Mouse (Mus musculus): ENCODE results near the gene Foxp1. TPM values are rescaled to one million over a fixed set of nuclear protein-coding genes. Genes with fewer than 3 reads are reported as not detected.

Gene Foxp1
- total and polyA plus RNA-seq, 3 experiments: 16.1 to 42.0 TPM; not detected in 1

GRCm38 (mm10) chr6:99401211-99401610, 121.3 kb downstream of the Foxp1 start:
- Histone ChIP-seq H3K27ac (ENCODE audit: control insufficient read depth, low read depth, low read length) (no peak overlapping the region), H3K4me3 (ENCODE audit: control insufficient read depth in 1 of 2, insufficient read depth in 1 of 2, low read depth in 2 of 2, low read length in 2 of 2) (no peak overlapping the region), H3K36me3 (ENCODE audit: control insufficient read depth in 1 of 2, insufficient read depth in 2 of 2, low read length in 2 of 2) (peaks cover 0 to 12% of the 10 kb centered on the region in 2 experiments; a peak in 2 of 4 replicates)

GRCm38 (mm10) chr6:99395745-99396144, 126.8 kb downstream of the Foxp1 start:
- Histone ChIP-seq H3K27me3 (ENCODE audit: control insufficient read depth in 1 of 2, insufficient read depth in 2 of 2, low read length in 2 of 2) (no peaks in the 10 kb centered on the region), H3K9ac (ENCODE audit: control insufficient read depth, low read depth, low read length, poor library complexity, severe bottlenecking) (no peak overlapping the region), H3K36me3 (ENCODE audit: control insufficient read depth in 1 of 2, insufficient read depth in 2 of 2, low read length in 2 of 2) (no peaks in the 10 kb centered on the region), H3K27ac (ENCODE audit: control insufficient read depth, low read depth, low read length) (no peak overlapping the region), H3K79me2 (ENCODE audit: control insufficient read depth, insufficient read depth, low read length, poor library complexity) (no peaks in the 10 kb centered on the region), H3K4me1 (ENCODE audit: control insufficient read depth in 1 of 2, insufficient read depth in 2 of 2, low read length in 2 of 2) (no peaks in the 10 kb centered on the region), H3K4me3 (ENCODE audit: control insufficient read depth in 1 of 2, insufficient read depth in 1 of 2, low read depth in 2 of 2, low read length in 2 of 2) (no peak overlapping the region), H3K9me3 (replicated peaks; ENCODE audit: insufficient read depth, low read length) (no peaks in the 10 kb centered on the region)
- no peak for DNase-seq (ENCODE audit: low read depth, low spot score)
- TF ChIP-seq ETS1 (IDR thresholded peaks at IDR 0.05; ENCODE audit: low read depth, low read length): no peak
- TF ChIP-seq MYB (IDR thresholded peaks at IDR 0.05; ENCODE audit: low read depth, low read length): no peak
- TF ChIP-seq ZMIZ1 (IDR thresholded peaks at IDR 0.05; ENCODE audit: low read depth, low read length): no peak
- no peak for TF ChIP-seq RAD21 (IDR thresholded peaks at IDR 0.05; ENCODE audit: low read depth, low read length)
- no peak for TF ChIP-seq POLR2A (IDR thresholded peaks at IDR 0.05; ENCODE audit: control insufficient read depth in 1 of 2, insufficient read depth in 1 of 2, low read depth in 1 of 2, low read length in 2 of 2, poor library complexity in 1 of 2)
- no peak for TF ChIP-seq RCOR1 (IDR thresholded peaks at IDR 0.05; ENCODE audit: low read depth, low read length)
- no peak for TF ChIP-seq MYC (IDR thresholded peaks at IDR 0.05; ENCODE audit: low read depth, low read length)
- no peak for TF ChIP-seq TAL1 (IDR thresholded peaks at IDR 0.05; ENCODE audit: low read length)
- no peak for TF ChIP-seq E2F4 (IDR thresholded peaks at IDR 0.05; ENCODE audit: borderline replicate concordance, low read depth, low read length)
- no peak for TF ChIP-seq CTCF (IDR thresholded peaks at IDR 0.05 in 2 of 3, conservative IDR thresholded peaks at IDR 0.05 in 1 of 3; ENCODE audit: control insufficient read depth in 1 of 3, insufficient read depth in 1 of 3, low read depth in 2 of 3, low read length in 3 of 3, poor library complexity in 1 of 3, severe bottlenecking in 1 of 3)

More at GRCm38 (mm10) chr6:99401211-99401610, 121.3 kb downstream of the Foxp1 start:
- Histone ChIP-seq H3K9ac (ENCODE audit: control insufficient read depth, low read depth, low read length, poor library complexity, severe bottlenecking) (no peak overlapping the region), H3K79me2 (ENCODE audit: control insufficient read depth, insufficient read depth, low read length, poor library complexity) (no peaks in the 10 kb centered on the region), H3K27me3 (ENCODE audit: control insufficient read depth in 1 of 2, insufficient read depth in 2 of 2, low read length in 2 of 2) (no peaks in the 10 kb centered on the region), H3K9me3 (replicated peaks; ENCODE audit: insufficient read depth, low read length) (no peaks in the 10 kb centered on the region), H3K4me1 (ENCODE audit: control insufficient read depth in 1 of 2, insufficient read depth in 2 of 2, low read length in 2 of 2) (peaks cover 11 to 14% of the 10 kb centered on the region in 2 experiments)
- peak; percentile 11 for DNase-seq (ENCODE audit: low read depth, low spot score)
- TF ChIP-seq UBTF (IDR thresholded peaks at IDR 0.05; ENCODE audit: borderline replicate concordance, insufficient read depth, low read depth, low read length) (no peak), CHD2 (IDR thresholded peaks at IDR 0.05; ENCODE audit: low read length) (no peak), KAT2A (conservative IDR thresholded peaks at IDR 0.05; ENCODE audit: low read depth, low read length) (no peak), USF1 (IDR thresholded peaks at IDR 0.05; ENCODE audit: low read depth, low read length) (no peak), TBP (IDR thresholded peaks at IDR 0.05; ENCODE audit: low read depth, low read length) (no peak), CTCF (IDR thresholded peaks at IDR 0.05 in 2 of 3, conservative IDR thresholded peaks at IDR 0.05 in 1 of 3; ENCODE audit: control insufficient read depth in 1 of 3, insufficient read depth in 1 of 3, low read depth in 2 of 3, low read length in 3 of 3, poor library complexity in 1 of 3, severe bottlenecking in 1 of 3) (no peak), SMC3 (IDR thresholded peaks at IDR 0.05; ENCODE audit: low read depth, low read length) (no peak), USF2 (IDR thresholded peaks at IDR 0.05; ENCODE audit: borderline replicate concordance in 1 of 2, insufficient read depth in 1 of 2, low read depth in 1 of 2, low read length in 2 of 2) (no peak), POLR2AphosphoS5 (IDR thresholded peaks at IDR 0.05; ENCODE audit: borderline replicate concordance, low read depth, low read length) (no peak), ZMIZ1 (IDR thresholded peaks at IDR 0.05; ENCODE audit: low read depth, low read length) (no peak), POLR2AphosphoS2 (IDR thresholded peaks at IDR 0.05; ENCODE audit: low read length) (no peak), RAD21 (IDR thresholded peaks at IDR 0.05; ENCODE audit: low read depth, low read length) (no peak), TAL1 (IDR thresholded peaks at IDR 0.05; ENCODE audit: low read length) (no peak), MAX (IDR thresholded peaks at IDR 0.05; ENCODE audit: low read length) (no peak), NELFE (IDR thresholded peaks at IDR 0.05; ENCODE audit: low read depth, low read length) (no peak), JUND (IDR thresholded peaks at IDR 0.05; ENCODE audit: low read depth, low read length) (no peak)

All from MEL (cell line).